Mouse (Mus musculus) cerebellum, adult (tissue): ENCODE results near the gene Rasgef1c.

Source experiments
- ATAC-seq: cut with Nextera tagmentation; 2 replicates; pipeline ENCODE4 v1.9.2; 2017; ENCODE audit warnings: mild to moderate bottlenecking, moderate library complexity, mixed read lengths; ENCODE audit not compliant: insufficient number of reproducible peaks, low FRiP score, low TSS enrichment

Gene Rasgef1c

GRCm38 (mm10) chr11:49901659-49902458 is at the start of gene Rasgef1c:
Gene Rasgef1c (plus strand): TSS chr11:49901835.
- peak; percentile 75 for ATAC-seq

- ATAC-seq, result no peak
Measured at GRCm38 (mm10) chr11:49855144-49855543, 46.5 kb upstream of the Rasgef1c start.

GRCm38 (mm10) chr11:49861139-49861538 is 40.5 kb upstream of the Rasgef1c start:
- no peak for ATAC-seq

- ATAC-seq, result no peak
Measured at GRCm38 (mm10) chr11:49863926-49864325, 37.7 kb upstream of the Rasgef1c start.

- no peak for ATAC-seq
Measured at GRCm38 (mm10) chr11:49867320-49867719, 34.3 kb upstream of the Rasgef1c start.

GRCm38 (mm10) chr11:49869762-49870161 is 31.9 kb upstream of the Rasgef1c start:
- ATAC-seq, result no peak

GRCm38 (mm10) chr11:49871914-49872313 is 29.7 kb upstream of the Rasgef1c start:
- ATAC-seq, result 0 out of 2 replicates have a peak, but pooled peaks have one; percentile 36

- no peak for ATAC-seq
Measured at GRCm38 (mm10) chr11:49872779-49873178, 28.9 kb upstream of the Rasgef1c start.

- peak; percentile 37; the same call in 1 of the 2 replicates for ATAC-seq
Measured at GRCm38 (mm10) chr11:49876948-49877817, 24.5 kb upstream of the Rasgef1c start.

- no peak for ATAC-seq
Measured at GRCm38 (mm10) chr11:49879950-49880642, 21.5 kb upstream of the Rasgef1c start.

GRCm38 (mm10) chr11:49883394-49883793 is 18.2 kb upstream of the Rasgef1c start:
- ATAC-seq, result no peak

- no peak for ATAC-seq
Measured at GRCm38 (mm10) chr11:49888469-49888868, 13.2 kb upstream of the Rasgef1c start.

- ATAC-seq, result no peak
Measured at GRCm38 (mm10) chr11:49891993-49892392, 9.6 kb upstream of the Rasgef1c start.

- no peak for ATAC-seq
Measured at GRCm38 (mm10) chr11:49893806-49894205, 7.8 kb upstream of the Rasgef1c start.

- no peak for ATAC-seq
Measured at GRCm38 (mm10) chr11:49895966-49896590, 5.6 kb upstream of the Rasgef1c start.

GRCm38 (mm10) chr11:49900043-49900442 is 1.6 kb upstream of the Rasgef1c start:
- ATAC-seq, result no peak

GRCm38 (mm10) chr11:49900962-49901658 is 525 bp upstream of the Rasgef1c start:
- ATAC-seq, result no peak; the same call in 1 of the 2 replicates

- no peak for ATAC-seq
Measured at GRCm38 (mm10) chr11:49903333-49903732, 1.7 kb downstream of the Rasgef1c start.

- ATAC-seq, result no peak
Measured at GRCm38 (mm10) chr11:49918521-49919180, 17.0 kb downstream of the Rasgef1c start.
